Mouse (Mus musculus): ENCODE results near the gene Fmnl2. TPM values are rescaled to one million over a fixed set of nuclear protein-coding genes. Genes with fewer than 3 reads are reported as not detected.

Fmnl2 gene
- polyA plus RNA-seq, 1 experiment = not detected

DNA sequence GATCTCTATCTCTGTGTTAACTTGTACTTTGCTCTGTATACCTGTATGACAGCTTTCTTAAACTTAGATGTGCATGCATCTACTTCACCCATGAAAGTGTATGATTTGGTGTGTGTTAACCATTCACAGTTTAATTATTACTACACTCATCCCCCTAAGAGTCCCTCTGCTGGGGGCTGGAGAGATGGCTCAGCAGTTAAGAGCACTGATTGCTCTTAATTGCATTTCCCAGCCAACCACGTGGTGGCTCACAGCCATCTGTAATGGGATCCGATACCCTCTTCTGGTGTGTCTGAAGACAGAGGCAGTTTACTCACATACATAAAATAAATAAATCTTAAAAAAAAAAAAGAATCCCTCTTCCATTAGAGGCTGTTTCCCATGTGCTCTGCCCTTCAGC, 242.4 kb downstream of the Fmnl2 start:
- Histone ChIP-seq H3K4me3 (replicated peaks) (no peak overlapping the region), H3K27me3 (replicated peaks) (peaks cover 2% of the 10 kb centered on the region), H3K36me3 (replicated peaks; ENCODE audit: low read length) (no peaks in the 10 kb centered on the region), H3K4me1 (no peaks in the 10 kb centered on the region), H3K9me3 (no peaks in the 10 kb centered on the region)
- no peak for TF ChIP-seq GATA1 (IDR thresholded peaks at IDR 0.05; ENCODE audit: borderline replicate concordance, low read length)

DNA sequence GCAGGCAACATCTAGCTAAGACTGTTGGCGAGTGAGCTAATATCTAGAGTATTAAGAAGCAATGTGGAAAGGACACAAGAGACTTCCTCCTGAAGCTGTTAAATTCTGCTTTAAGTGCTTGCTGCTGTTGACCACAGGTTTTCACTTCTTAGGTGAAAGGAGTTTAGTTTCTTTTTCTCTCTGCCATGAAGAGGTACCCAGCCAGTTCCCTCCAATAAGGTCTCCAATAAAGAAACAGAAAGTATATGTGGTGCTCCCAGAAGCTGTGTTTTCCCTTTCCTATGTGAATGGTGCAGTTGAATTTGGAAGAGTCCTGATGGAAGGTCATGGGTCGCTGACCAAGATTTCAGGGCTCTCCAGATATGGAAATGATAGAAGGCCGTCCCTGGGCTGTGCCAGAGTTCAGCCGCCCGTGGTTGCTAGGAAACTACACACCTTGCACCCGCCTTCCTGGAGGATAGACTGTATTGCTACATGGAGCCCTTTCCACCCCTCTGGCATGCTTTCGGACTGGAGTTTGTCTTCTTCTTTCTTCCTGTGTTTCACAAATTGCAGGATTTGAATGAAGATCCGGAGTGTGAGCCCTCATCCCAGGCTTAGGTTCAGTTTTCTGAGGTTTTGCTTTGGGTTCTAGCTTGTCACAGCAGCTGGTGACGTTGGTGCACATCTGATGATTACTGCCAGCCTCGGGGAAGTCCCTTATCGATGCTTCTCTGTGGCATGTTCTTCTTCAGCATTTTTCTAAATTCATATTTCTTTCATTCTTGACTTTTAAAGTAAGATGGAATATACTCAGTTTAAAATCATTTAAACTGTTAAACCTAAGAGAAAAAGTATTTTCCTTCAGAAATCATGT, 244.5 kb downstream of the Fmnl2 start:
- Histone ChIP-seq H3K9me3 (no peaks in the 10 kb centered on the region), H3K4me1 (no peaks in the 10 kb centered on the region), H3K36me3 (replicated peaks; ENCODE audit: low read length) (no peaks in the 10 kb centered on the region), H3K27me3 (replicated peaks) (peaks cover 5% of the 10 kb centered on the region), H3K4me3 (replicated peaks) (no peak overlapping the region)
- no peak for TF ChIP-seq GATA1 (IDR thresholded peaks at IDR 0.05; ENCODE audit: borderline replicate concordance, low read length)
- TF ChIP-seq FLI1 (IDR thresholded peaks at IDR 0.05; ENCODE audit: low read length) = no peak

DNA sequence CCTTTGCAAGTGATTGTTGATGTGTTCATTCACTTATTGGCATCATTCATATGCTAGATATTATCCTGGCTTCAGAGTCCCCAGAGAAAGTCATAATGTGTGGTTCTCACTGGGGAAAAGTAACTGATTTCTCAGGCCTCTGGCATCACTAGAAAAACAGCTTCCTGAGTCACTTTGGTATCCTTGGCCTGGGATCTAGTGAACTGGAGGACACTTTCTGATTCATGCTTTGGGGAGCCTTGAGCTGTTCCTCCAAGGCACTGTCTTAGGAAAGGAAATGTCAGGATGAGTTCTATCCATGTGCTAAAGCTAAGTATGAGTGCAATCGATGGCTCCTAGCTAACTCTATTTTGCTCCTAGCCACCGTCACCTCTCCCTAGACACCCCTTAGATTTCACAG, 245.2 kb downstream of the Fmnl2 start:
- H3K4me1 ChIP-seq = no peaks in the 10 kb centered on the region
- H3K4me3 ChIP-seq (replicated peaks) = no peak overlapping the region
- no peaks in the 10 kb centered on the region for H3K36me3 ChIP-seq (replicated peaks; ENCODE audit: low read length)
- H3K27me3 ChIP-seq (replicated peaks) = peaks cover 5% of the 10 kb centered on the region
- TF ChIP-seq FLI1 (IDR thresholded peaks at IDR 0.05; ENCODE audit: low read length) (no peak), GATA1 (IDR thresholded peaks at IDR 0.05; ENCODE audit: borderline replicate concordance, low read length) (no peak)
- no peaks in the 10 kb centered on the region for H3K9me3 ChIP-seq

DNA sequence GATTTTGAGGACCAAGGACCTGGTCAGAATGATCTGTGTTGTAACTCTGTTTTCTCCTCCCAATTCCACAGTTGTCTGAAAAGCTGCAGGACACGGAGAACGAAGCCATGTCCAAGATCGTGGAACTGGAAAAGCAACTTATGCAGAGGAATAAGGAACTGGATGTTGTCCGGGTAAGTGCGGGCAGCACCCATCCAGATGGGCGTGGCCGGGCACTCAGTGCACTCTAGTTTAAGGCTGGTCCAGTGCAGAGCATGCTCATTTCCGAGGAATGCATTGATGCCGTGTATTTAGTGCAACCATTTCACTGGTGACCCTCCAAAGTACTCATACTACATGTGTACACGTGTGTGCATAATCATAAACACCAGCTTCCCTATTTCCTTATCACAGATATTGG, 247.7 kb downstream of the Fmnl2 start:
- no peak for TF ChIP-seq GATA1 (IDR thresholded peaks at IDR 0.05; ENCODE audit: borderline replicate concordance, low read length)
- Histone ChIP-seq H3K9me3 (no peaks in the 10 kb centered on the region), H3K4me1 (no peaks in the 10 kb centered on the region), H3K4me3 (replicated peaks) (no peak overlapping the region), H3K36me3 (replicated peaks; ENCODE audit: low read length) (no peaks in the 10 kb centered on the region), H3K27me3 (replicated peaks) (peaks cover 7% of the 10 kb centered on the region)

DNA sequence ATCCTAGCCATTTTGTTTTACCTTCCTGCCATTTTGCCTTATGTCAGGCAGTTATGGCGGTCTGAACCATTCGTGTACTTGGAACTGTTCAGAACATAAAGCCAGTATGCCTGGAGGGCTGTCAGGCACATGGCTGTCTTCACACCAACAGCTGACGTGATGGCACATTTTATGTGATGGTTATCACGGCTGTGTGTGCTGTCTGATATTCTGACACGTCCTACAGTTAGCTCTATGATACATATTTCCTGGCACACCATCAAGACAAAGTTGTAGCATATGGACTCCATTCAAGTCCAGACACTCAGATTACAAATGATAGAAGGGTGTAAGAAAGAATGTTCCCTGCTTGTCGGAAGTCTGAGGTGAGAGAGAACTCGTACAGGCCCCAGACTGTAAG, 248.4 kb downstream of the Fmnl2 start:
- no peak for TF ChIP-seq GATA1 (IDR thresholded peaks at IDR 0.05; ENCODE audit: borderline replicate concordance, low read length)
- TF ChIP-seq FLI1 (IDR thresholded peaks at IDR 0.05; ENCODE audit: low read length) = no peak
- Histone ChIP-seq H3K4me1 (no peaks in the 10 kb centered on the region), H3K27me3 (replicated peaks) (peaks cover 7% of the 10 kb centered on the region), H3K9me3 (no peaks in the 10 kb centered on the region), H3K4me3 (replicated peaks) (no peak overlapping the region), H3K36me3 (replicated peaks; ENCODE audit: low read length) (no peaks in the 10 kb centered on the region)

DNA sequence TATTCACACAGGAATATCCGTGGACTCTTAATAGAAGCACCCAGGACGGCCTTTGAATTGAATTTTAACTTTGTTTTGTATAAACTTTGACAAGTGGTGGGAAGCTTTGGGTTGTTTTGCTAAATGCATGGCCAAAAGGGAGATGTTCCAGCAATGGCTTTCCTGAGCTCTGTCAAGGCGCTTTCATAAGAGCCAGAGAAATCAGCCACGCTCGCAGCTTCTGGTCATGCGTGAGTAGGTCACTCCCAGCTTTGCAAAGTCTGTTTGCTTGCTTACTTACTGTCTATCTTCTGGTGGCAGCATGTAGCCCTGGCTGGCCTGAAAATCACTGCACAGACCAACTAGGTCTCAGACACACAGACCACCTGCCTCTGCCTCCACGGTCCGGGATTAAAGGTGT, 248.8 kb downstream of the Fmnl2 start:
- TF ChIP-seq FLI1 (IDR thresholded peaks at IDR 0.05; ENCODE audit: low read length) (no peak), GATA1 (IDR thresholded peaks at IDR 0.05; ENCODE audit: borderline replicate concordance, low read length) (no peak)
- Histone ChIP-seq H3K36me3 (replicated peaks; ENCODE audit: low read length) (no peaks in the 10 kb centered on the region), H3K4me3 (replicated peaks) (no peak overlapping the region), H3K27me3 (replicated peaks) (peaks cover 7% of the 10 kb centered on the region), H3K4me1 (no peaks in the 10 kb centered on the region), H3K9me3 (no peaks in the 10 kb centered on the region)

DNA sequence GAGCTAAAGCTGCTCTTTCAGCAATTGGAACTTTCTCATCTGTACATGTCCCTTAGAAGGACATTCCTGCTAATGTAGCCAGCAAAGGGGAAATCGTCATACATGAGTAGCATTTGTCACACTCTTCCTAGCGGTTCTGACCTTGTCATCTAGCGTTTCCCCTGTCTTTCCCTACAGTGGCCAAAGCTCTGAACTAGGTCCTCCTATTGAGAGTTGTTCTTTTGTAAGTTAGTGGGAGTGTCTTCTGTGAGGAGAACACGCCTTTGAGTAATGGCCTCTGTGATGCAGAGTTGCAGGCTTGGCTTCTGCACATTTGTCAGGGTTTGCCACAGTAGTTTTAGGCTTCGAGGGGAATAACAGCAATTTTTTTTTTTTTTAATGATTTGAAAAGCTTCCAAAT, 250.9 kb downstream of the Fmnl2 start:
- no peaks in the 10 kb centered on the region for H3K9me3 ChIP-seq
- H3K4me1 ChIP-seq = peaks cover 10% of the 10 kb centered on the region
- H3K4me3 ChIP-seq (replicated peaks) = no peak overlapping the region
- no peaks in the 10 kb centered on the region for H3K36me3 ChIP-seq (replicated peaks; ENCODE audit: low read length)
- TF ChIP-seq FLI1 (IDR thresholded peaks at IDR 0.05; ENCODE audit: low read length) = no peak
- no peak for TF ChIP-seq GATA1 (IDR thresholded peaks at IDR 0.05; ENCODE audit: borderline replicate concordance, low read length)
- H3K27me3 ChIP-seq (replicated peaks) = peaks cover 7% of the 10 kb centered on the region

DNA sequence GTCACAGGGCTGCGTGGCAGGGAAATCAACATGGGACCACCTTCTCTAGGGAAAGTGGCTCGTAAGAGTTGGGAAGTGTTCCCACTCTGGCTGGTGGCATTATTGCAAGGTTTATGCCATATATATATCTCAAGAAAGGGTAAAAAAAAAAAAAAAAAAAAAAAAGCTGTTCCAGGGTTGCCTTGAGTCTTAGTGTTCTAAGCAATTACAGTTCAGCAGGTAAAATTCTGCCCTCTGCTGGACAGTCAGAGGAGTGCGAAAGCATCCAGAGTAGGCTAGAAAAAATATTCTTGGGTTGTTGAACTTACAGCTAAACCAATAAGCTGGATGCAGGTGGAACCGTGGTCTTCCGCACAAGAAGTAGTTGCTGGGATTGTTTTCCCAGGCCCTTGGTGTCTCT, 264.1 kb downstream of the Fmnl2 start:
- peaks cover 5% of the 10 kb centered on the region; the same call in 1 of the 2 replicates for H3K9me3 ChIP-seq
- peaks cover 3% of the 10 kb centered on the region for H3K36me3 ChIP-seq (replicated peaks; ENCODE audit: low read length)
- TF ChIP-seq GATA1 (IDR thresholded peaks at IDR 0.05; ENCODE audit: borderline replicate concordance, low read length) (no peak), FLI1 (IDR thresholded peaks at IDR 0.05; ENCODE audit: low read length) (no peak)
- peaks cover 2% of the 10 kb centered on the region; the same call in 1 of the 2 replicates for H3K4me1 ChIP-seq
- H3K4me3 ChIP-seq (replicated peaks) = no peak overlapping the region
- H3K27me3 ChIP-seq (replicated peaks) = peaks cover 2% of the 10 kb centered on the region

DNA sequence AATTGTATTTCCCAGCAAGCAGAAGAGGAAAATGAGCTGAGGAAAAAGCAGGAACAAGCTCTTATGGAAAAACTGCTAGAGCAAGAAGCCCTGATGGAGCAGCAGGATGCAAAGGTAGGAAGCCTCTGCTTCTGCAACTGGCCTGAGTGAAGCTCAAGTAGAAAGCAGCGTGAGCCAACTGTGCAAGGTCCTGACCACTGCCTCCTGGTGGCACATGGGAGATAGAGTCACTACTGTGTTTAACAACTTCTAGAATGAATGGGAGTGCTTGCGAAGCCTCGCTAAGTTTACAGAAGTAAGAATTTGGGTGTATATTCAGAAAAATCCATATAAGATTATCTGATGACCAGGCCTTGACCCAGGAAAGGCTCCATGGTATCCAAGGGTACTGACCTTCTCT, 268.3 kb downstream of the Fmnl2 start:
- Histone ChIP-seq H3K4me1 (peaks cover 5% of the 10 kb centered on the region; the same call in 1 of the 2 replicates), H3K36me3 (replicated peaks; ENCODE audit: low read length) (peaks cover 3% of the 10 kb centered on the region), H3K27me3 (replicated peaks) (peaks cover 2% of the 10 kb centered on the region), H3K4me3 (replicated peaks) (no peak overlapping the region), H3K9me3 (peaks cover 5% of the 10 kb centered on the region; the same call in 1 of the 2 replicates)
- TF ChIP-seq FLI1 (IDR thresholded peaks at IDR 0.05; ENCODE audit: low read length) (no peak), GATA1 (IDR thresholded peaks at IDR 0.05; ENCODE audit: borderline replicate concordance, low read length) (no peak)

DNA sequence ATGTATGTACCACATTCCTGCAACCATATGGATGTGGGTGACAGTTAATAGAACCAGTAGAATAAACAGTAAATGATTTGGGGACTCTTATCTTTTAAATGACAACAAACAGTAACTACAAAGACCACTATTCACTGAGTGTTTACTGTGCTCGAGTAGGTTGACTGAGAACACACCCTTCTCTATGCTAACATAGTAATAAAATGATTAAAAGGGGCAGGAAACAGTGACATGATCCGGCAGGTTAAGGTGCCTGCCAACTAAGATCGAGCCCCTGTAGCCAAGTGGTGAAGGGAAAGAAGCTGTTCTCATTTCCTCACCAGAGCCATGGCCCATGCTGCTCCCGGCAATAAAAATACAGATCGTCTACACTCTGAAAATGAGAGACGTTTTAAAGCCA, 271.4 kb downstream of the Fmnl2 start:
- Histone ChIP-seq H3K36me3 (replicated peaks; ENCODE audit: low read length) (peaks cover 8% of the 10 kb centered on the region), H3K9me3 (peaks cover 5% of the 10 kb centered on the region; the same call in 1 of the 2 replicates), H3K27me3 (replicated peaks) (no peaks in the 10 kb centered on the region), H3K4me1 (peaks cover 5% of the 10 kb centered on the region; the same call in 1 of the 2 replicates), H3K4me3 (replicated peaks) (no peak overlapping the region)
- no peak for TF ChIP-seq FLI1 (IDR thresholded peaks at IDR 0.05; ENCODE audit: low read length)
- TF ChIP-seq GATA1 (IDR thresholded peaks at IDR 0.05; ENCODE audit: borderline replicate concordance, low read length) = no peak
